Mouse (Mus musculus) neutrophil, adult 5-6 weeks (primary cell): Measurements from ENCODE around the gene Pex7. TPM values are rescaled to one million over a fixed set of nuclear protein-coding genes. Genes with fewer than 3 reads are reported as not detected.

Experiments
- ATAC-seq: fragments of 151-379, 151-347 bp; 2 replicates; pipeline ENCODE4 v1.8.0; 2017; ENCODE audit warnings: mild to moderate bottlenecking, moderate TSS enrichment; ENCODE audit not compliant: insufficient number of reproducible peaks, poor library complexity, low FRiP score, severe bottlenecking; ENCODE audit errors: extremely low read depth
- total RNA-seq: library from RNA; stranded (forward); fragments of 200-1000 nt; gene quantifications from 2 replicates; pipeline ENCODE4 v1.2.3, GENCODE M21; 2017

Pex7 gene
- total RNA-seq, 1 experiment from 2014 or later, result 12.0 TPM

DNA sequence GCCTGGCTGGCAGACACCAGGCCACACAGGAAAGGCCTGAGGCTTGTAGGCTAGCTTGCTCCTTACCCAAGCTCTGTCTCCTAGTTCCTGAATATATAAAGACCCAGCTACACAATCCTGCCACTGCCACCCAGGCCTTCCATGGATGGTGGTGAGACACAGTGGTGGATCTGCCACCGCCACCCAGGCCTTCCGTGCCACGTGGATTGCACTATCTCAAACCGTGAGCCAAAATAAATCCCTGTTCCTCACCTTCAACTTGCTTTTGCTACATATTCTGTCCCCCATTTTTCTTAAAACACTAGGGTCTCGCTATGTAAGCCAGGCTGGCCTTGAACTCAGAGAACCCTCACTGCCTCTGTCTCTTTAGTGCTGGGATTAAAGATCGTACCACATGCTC lies 73.3 kb downstream of the Pex7 start:
- ATAC-seq, result no peak

DNA sequence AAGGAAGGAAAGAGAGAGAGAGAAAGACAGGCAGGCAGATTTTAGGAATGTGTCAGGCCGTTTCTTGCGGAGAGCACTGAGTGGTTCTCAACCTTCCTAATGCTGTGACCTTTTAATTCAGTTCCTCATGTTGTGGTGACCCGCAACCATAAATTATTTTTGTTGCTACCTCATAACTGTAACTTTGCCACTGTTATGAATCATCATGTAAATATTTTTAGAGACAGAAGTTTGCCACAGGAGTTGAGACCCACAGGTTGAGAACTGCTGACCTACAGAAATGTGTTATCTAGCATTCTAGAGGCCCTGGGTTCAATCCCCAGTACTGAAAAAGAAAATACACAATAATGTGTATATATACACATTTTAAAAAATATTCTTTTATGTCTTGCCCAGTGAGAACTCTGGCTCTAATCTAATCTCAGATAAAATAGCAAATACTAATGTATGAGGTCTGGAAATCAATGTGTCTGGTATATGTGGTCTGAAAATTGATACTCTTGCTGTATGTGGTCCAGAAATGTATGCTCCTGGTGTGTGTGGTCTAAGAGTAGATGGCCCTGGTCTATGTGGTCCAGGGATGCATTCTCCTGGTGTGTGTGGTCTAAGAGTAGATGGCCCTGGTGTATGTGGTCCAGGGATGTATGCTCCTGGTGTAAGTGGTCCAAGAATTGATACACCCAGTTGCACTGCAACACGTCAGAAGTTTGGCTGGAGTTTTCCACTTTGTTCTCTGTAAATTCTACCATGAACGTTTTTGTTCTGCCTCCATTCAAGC lies 76.2 kb downstream of the Pex7 start:
- ATAC-seq, result no peak

DNA sequence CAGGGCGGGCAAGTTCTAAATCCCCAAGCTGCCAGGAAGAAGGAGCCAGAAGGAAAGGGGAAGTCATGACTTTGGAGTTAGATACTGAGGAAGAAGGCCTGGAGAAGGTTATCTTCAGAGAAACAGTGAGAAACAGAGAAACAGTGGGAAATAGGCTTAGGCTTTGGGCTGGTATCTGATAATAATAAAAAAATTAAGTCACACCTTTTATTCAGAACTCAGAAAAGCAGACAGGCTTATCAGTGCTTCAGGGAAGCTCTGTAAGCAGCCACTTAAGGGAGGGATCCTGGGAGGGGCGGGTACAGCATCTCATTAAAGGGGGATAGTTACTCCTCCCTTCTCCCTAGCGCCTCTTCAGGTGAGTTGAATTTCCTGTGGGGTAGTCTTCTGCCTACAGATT lies 86.5 kb downstream of the Pex7 start:
- no peak for ATAC-seq

DNA sequence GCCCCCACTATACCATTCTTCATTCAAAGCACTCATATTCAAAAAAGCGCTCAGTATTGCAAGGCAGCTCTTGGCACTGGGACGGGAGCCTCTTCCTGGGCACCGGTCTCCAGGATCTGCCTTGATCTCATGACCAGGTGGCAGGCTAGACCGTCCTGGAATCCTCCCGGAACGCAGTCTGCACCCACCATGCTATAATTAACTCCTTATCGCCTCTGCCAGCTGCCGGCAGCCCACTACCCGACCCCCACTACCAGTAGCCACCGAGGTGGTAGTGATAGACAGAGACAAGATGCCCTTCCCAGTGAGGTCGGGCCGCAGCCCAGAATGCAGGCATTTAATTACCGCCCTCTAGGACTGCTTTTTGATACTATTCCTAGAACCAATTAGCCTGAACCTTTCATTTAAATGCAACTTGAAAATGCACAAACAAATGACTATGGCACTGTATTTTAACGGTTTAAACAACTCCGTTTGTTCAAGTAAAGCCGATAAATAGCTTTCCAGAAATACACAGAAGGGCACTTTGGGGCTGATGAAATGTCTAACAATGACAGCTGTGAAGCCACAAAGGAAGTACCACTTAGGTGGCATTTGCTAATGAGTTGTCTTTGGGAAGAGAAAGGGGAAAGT lies 88.7 kb downstream of the Pex7 start:
- no peak for ATAC-seq

DNA sequence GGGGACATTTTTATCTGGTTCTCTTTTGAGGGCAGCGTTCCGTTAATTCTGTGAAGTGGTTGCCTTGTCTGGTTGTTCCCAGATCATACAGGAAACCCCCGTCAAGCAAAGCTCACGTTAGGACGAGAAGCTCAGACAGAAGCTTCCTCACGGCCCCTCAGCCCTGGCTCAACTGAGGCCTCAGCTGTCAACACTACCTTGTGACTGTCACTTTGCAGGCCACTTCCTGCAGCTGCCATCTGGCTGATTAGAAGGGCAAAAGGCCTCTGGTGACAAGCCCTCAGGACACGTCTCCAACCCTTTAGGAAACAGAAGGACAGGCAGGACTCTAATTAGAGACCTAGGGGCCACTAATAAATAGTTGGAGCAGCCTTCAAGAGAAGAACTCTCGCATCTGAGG lies 92.1 kb downstream of the Pex7 start:
- no peak for ATAC-seq

DNA sequence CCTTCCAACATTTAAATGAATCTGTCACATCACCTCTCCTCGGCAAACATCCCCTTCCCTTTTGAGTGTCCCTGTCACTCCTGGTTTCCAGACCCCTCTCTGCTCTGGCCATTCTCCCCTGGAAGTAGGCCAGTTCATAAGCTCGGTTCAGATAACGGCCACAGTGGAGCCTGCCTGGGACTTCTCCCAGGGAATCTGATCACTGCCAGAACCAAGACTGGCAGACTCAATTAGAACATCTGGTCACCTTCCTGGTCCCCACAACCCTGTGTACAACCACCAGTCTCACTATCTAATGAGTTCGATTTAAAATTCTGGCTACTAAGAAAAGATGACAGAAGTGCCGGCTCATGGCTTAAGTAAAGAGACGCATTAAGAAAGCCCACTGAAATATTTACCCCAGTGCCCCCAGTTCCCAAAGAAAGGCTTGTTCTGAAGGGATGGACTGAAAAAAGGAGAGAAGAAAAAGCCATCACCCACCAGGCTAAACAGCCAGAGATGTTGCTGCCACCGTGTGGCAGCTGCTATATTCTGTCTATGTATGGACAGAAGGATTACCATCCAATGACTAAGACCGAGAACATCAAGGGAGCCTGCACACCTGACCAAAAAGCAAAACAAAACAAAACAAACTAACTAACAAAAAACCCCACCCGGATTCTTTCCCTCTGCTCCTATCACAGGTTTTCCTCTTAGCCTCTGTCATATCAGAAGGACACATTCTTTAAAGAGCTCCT lies 95.9 kb downstream of the Pex7 start:
- ATAC-seq, result no peak

DNA sequence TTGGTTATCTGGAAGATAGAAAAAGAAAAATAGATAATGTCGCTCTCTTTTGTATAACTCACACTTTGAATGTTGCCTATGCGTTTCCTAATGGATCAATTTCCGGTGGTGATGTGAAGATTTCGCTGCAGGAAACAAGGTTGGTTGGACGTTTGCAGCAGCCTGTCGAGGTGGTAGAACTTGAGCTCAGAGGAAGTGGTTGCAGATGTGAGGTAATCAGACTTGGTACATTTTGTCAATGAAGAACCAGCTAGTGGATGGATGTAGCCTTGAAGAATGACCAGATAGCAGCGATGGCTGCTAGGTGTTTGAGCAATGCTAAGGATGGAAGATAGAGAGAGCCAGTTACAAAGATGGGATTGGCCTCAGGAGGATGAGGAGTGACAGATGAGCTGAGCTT lies 102.7 kb downstream of the Pex7 start:
- ATAC-seq, result no peak

Other genes starting within 250 kb of the Pex7 start
- not detected in 2 replicates for gene Il20ra, start 195.1 kb downstream of the Pex7 start, total RNA-seq
- gene Slc35d3, start 56.2 kb downstream of the Pex7 start, total RNA-seq, result not detected in 2 replicates
- 133 and 144 TPM in 2 replicates for gene Map3k5, start 26.8 kb upstream of the Pex7 start, total RNA-seq
- gene Map7, start 240.8 kb upstream of the Pex7 start, total RNA-seq, result 13.8 and 15.8 TPM in 2 replicates